In the genomic region with DNA sequence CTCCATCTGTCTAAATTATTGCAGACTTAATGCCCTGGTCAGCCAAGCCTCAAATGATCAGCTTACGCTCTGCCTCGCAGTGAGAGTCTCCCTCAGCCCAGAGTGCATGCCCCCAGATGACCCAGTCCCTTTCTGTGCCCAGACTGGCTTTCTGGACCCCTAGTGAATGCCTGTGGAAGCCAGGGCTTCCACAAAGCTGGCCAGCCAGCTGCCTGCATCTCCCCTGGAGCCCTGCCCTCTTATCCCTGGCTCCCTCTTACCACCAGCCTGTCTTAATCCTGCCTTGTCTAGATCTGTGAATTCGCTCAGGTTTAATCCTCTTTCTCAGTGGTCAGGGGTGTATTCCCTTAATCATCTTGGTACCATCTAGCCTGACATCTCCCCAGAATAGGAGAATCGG, we compare ENCODE assay signal across 10 mouse cellular contexts.
DNase-seq lines count a peak whose midpoint lies in the region; ATAC-seq and TF ChIP-seq lines count a peak whose summit lies in the region.
"Had no signal": no experiment of that assay in that cellular context is flagged by ENCODE, and none has a peak within 500 bp of the region (broad histone marks: within the 10 kb centered on the region; RNA-seq: fewer than 3 reads in every experiment).

No protein-coding gene starts in this region.

- WGBS in neural tube, embryonic 15.5 days = 70% methylated on average over 4 of the region's 4 CpGs
- 25% methylated on average over 4 of the region's 4 CpGs for WGBS in midbrain, embryonic 10.5 days
- WGBS in kidney, embryonic 15.5 days = 53% methylated on average over 4 of the region's 4 CpGs

- TF ChIP-seq CTCF in gastrocnemius, adult 2 months (IDR thresholded peaks at IDR 0.05) = no peak

- no peaks in the 10 kb centered on the region for H3K9me3 ChIP-seq in neural tube, embryonic 15.5 days (replicated peaks)
- H3K9me3 ChIP-seq in midbrain, embryonic 10.5 days (replicated peaks) = no peaks in the 10 kb centered on the region
- H3K9me3 ChIP-seq in kidney, embryonic 15.5 days (replicated peaks) = no peaks in the 10 kb centered on the region

- intact Hi-C loops in gastrocnemius, adult 2 months (cut with DNase I) = no loop called here

- H3K36me3 ChIP-seq in neural tube, embryonic 15.5 days = no peaks in the 10 kb centered on the region
- H3K36me3 ChIP-seq in midbrain, embryonic 10.5 days = no peaks in the 10 kb centered on the region
- no peaks in the 10 kb centered on the region for H3K36me3 ChIP-seq in kidney, embryonic 15.5 days

- H3K4me3 ChIP-seq in gastrocnemius, adult 2 months = no peak overlapping the region
- no peak overlapping the region for H3K4me3 ChIP-seq in neural tube, embryonic 15.5 days (replicated peaks)
- H3K4me3 ChIP-seq in midbrain, embryonic 10.5 days = no peak overlapping the region
- no peak overlapping the region for H3K4me3 ChIP-seq in kidney, embryonic 15.5 days (replicated peaks)

- no peak overlapping the region for H3K9ac ChIP-seq in neural tube, embryonic 15.5 days (replicated peaks)
- no peak overlapping the region for H3K9ac ChIP-seq in kidney, embryonic 15.5 days

- no peak overlapping the region for H3K4me2 ChIP-seq in neural tube, embryonic 15.5 days
- no peak overlapping the region for H3K4me2 ChIP-seq in kidney, embryonic 15.5 days

- H3K27me3 ChIP-seq in neural tube, embryonic 15.5 days (replicated peaks) = 0 out of 2 replicates have a peak, but pooled peaks cover 5% of the 10 kb centered on the region
- H3K27me3 ChIP-seq in midbrain, embryonic 10.5 days (ENCODE audit: low read depth, poor library complexity, severe bottlenecking) = peaks cover 65% of the 10 kb centered on the region
- no peaks in the 10 kb centered on the region for H3K27me3 ChIP-seq in kidney, embryonic 15.5 days

- H3K27ac ChIP-seq in gastrocnemius, adult 2 months = peak overlapping the region; percentile 99
- H3K27ac ChIP-seq in neural tube, embryonic 15.5 days (replicated peaks) = no peak overlapping the region
- peak overlapping the region; percentile 76 for H3K27ac ChIP-seq in midbrain, embryonic 10.5 days (replicated peaks)
- H3K27ac ChIP-seq in kidney, embryonic 15.5 days = no peak overlapping the region

- ATAC-seq in neural tube, embryonic 15.5 days (ENCODE audit: low FRiP score) = no peak
- ATAC-seq in kidney, embryonic 15.5 days (replicated peaks; ENCODE audit: low FRiP score) = no peak

- DNase-seq in gastrocnemius, adult 2 months = peak; percentile 65
- DNase-seq in gastrocnemius, adult 18-20 months (ENCODE audit: low spot score) = no peak
- DNase-seq in neural tube, embryonic 10.5 days (ENCODE audit: extremely low spot score, low spot score) = peak; percentile 20
- DNase-seq in midbrain, embryonic 10.5 days (ENCODE audit: low spot score) = peak; percentile 60
- peak; percentile 54 for DNase-seq in skeletal muscle tissue, adult 2 months (ENCODE audit: low read depth, low spot score)
- no peak for DNase-seq in embryo, embryonic 10 days (ENCODE audit: low spot score)
- DNase-seq: B cell, adult 2 months; lung, adult 18-20 months had no signal

- peaks cover 23% of the 10 kb centered on the region for H3K4me1 ChIP-seq in neural tube, embryonic 15.5 days
- H3K4me1 ChIP-seq in midbrain, embryonic 10.5 days = peaks cover 69% of the 10 kb centered on the region
- peaks cover 49% of the 10 kb centered on the region for H3K4me1 ChIP-seq in kidney, embryonic 15.5 days

Comparison
In these comparisons a context has a peak if more than half of its experiments do, and no peak if none do; other contexts are left out.
1. DNase-seq: peak in gastrocnemius, adult 2 months (single experiment), neural tube, embryonic 10.5 days (single experiment), midbrain, embryonic 10.5 days (single experiment) and skeletal muscle tissue, adult 2 months (single experiment); none in gastrocnemius, adult 18-20 months (single experiment) and embryo, embryonic 10 days (single experiment).
2. H3K27ac ChIP-seq: peak in gastrocnemius, adult 2 months (single experiment) and midbrain, embryonic 10.5 days (single experiment); none in neural tube, embryonic 15.5 days (single experiment) and kidney, embryonic 15.5 days (single experiment).